Mouse (Mus musculus) lung, embryonic 15.5 days (tissue): ENCODE data around the gene Ccdc175. TPM values are rescaled to one million over a fixed set of nuclear protein-coding genes. Genes with fewer than 3 reads are reported as not detected.

Source experiments
- ATAC-seq: fragments of 200-750 bp; cut with Nextera tagmentation; 2 replicates; pipeline ENCODE4 v1.8.0; 2017; ENCODE audit warnings: moderate number of reproducible peaks, borderline replicate concordance; ENCODE audit not compliant: low FRiP score, low TSS enrichment; ENCODE audit errors: extremely low read depth
- H3K27ac ChIP-seq: fragments of 300-500 bp; sonication (generic); 2 replicates; pipeline ENCODE4 v1.5.1; 2015; ENCODE audit warnings: moderate library complexity, mild to moderate bottlenecking, inconsistent platforms
- H3K27me3 ChIP-seq: fragments of 300-500 bp; sonication (generic); 2 replicates; pipeline ENCODE4 v1.6.1; 2015; ENCODE audit warnings: inconsistent platforms
- H3K36me3 ChIP-seq: fragments of 300-500 bp; sonication (generic); 2 replicates; pipeline ENCODE4 v1.6.1; 2015; ENCODE audit warnings: inconsistent platforms
- H3K4me1 ChIP-seq: fragments of 300-500 bp; sonication (generic); 2 replicates; pipeline ENCODE4 v1.6.1; 2015; ENCODE audit warnings: inconsistent platforms
- H3K4me2 ChIP-seq: fragments of 300-500 bp; sonication (generic); 2 replicates; pipeline ENCODE4 v1.6.1; 2015; ENCODE audit warnings: inconsistent platforms, mild to moderate bottlenecking, moderate library complexity
- H3K4me3 ChIP-seq: fragments of 300-500 bp; sonication (generic); 2 replicates; pipeline ENCODE4 v1.5.1; 2015; ENCODE audit warnings: mild to moderate bottlenecking, inconsistent platforms
- H3K9ac ChIP-seq: fragments of 300-500 bp; sonication (generic); 2 replicates; pipeline ENCODE4 v1.6.1; 2015; ENCODE audit warnings: inconsistent platforms
- H3K9me3 ChIP-seq: fragments of 300-500 bp; sonication (generic); 2 replicates; pipeline ENCODE4 v1.6.1; 2016; ENCODE audit warnings: inconsistent platforms
- WGBS: fragments of 180-500 bp; shearing (Covaris S2); methylation state at CpG from one replicate; pipeline ENCODE4 v1.1.7; 2015; 5-methylcytosine and 5-hydroxymethylcytosine counted together
- polyA plus RNA-seq: library from polyadenylated mRNA; unstranded; fragments of >200 nt; fragmentation: Nextera tagmentation; extraction: Ambion mirVana; gene quantifications from 2 replicates; pipeline ENCODE4 v1.2.1, GENCODE M21; 2015

Gene Ccdc175
- polyA plus RNA-seq, 1 experiment from 2014 or later = not detected

GRCm38 (mm10) chr12:72197434-72197833, 12.6 kb upstream of the Ccdc175 start:
- no peaks in the 10 kb centered on the region for H3K9me3 ChIP-seq
- no peak overlapping the region for H3K27ac ChIP-seq
- H3K9ac ChIP-seq = no peak overlapping the region
- no peak overlapping the region for H3K4me2 ChIP-seq
- H3K27me3 ChIP-seq = no peaks in the 10 kb centered on the region
- H3K4me1 ChIP-seq = peaks cover 12% of the 10 kb centered on the region
- H3K4me3 ChIP-seq = no peak overlapping the region
- no peak for ATAC-seq
- no peaks in the 10 kb centered on the region for H3K36me3 ChIP-seq
- 52% methylated on average over 7 of the region's 7 CpGs for whole genome bisulfite sequencing

- no peak overlapping the region for H3K4me2 ChIP-seq
- no peaks in the 10 kb centered on the region for H3K9me3 ChIP-seq
- no peak overlapping the region for H3K9ac ChIP-seq
- WGBS = 71% methylated on average over 4 of the region's 4 CpGs
- H3K27me3 ChIP-seq = no peaks in the 10 kb centered on the region
- no peak overlapping the region for H3K27ac ChIP-seq
- no peak overlapping the region for H3K4me3 ChIP-seq
- no peaks in the 10 kb centered on the region for H3K36me3 ChIP-seq
- H3K4me1 ChIP-seq = no peaks in the 10 kb centered on the region
- ATAC-seq = no peak
These were observed 5.3 kb downstream of the Ccdc175 start for GRCm38 (mm10) chr12:72179561-72179960.

- 76% methylated on average over 3 of the region's 3 CpGs for WGBS
- no peaks in the 10 kb centered on the region for H3K27me3 ChIP-seq
- ATAC-seq = no peak
- no peaks in the 10 kb centered on the region for H3K9me3 ChIP-seq
- H3K27ac ChIP-seq = no peak overlapping the region
- H3K9ac ChIP-seq = no peak overlapping the region
- no peaks in the 10 kb centered on the region for H3K36me3 ChIP-seq
- H3K4me1 ChIP-seq = no peaks in the 10 kb centered on the region
- H3K4me3 ChIP-seq = no peak overlapping the region
- no peak overlapping the region for H3K4me2 ChIP-seq
These were observed 6.5 kb downstream of the Ccdc175 start for GRCm38 (mm10) chr12:72178322-72178721.

- H3K36me3 ChIP-seq = no peaks in the 10 kb centered on the region
- no peak overlapping the region for H3K4me3 ChIP-seq
- no peak overlapping the region for H3K4me2 ChIP-seq
- WGBS = 66% methylated on average over 4 of the region's 4 CpGs
- no peaks in the 10 kb centered on the region for H3K9me3 ChIP-seq
- no peaks in the 10 kb centered on the region for H3K27me3 ChIP-seq
- no peaks in the 10 kb centered on the region for H3K4me1 ChIP-seq
- no peak overlapping the region for H3K27ac ChIP-seq
- ATAC-seq = no peak
- H3K9ac ChIP-seq = no peak overlapping the region
These were observed 26.4 kb downstream of the Ccdc175 start for GRCm38 (mm10) chr12:72158421-72158820.

- Histone ChIP-seq H3K4me1 (no peaks in the 10 kb centered on the region), H3K27me3 (no peaks in the 10 kb centered on the region), H3K4me3 (no peak overlapping the region), H3K36me3 (no peaks in the 10 kb centered on the region), H3K27ac (no peak overlapping the region), H3K9me3 (no peaks in the 10 kb centered on the region), H3K9ac (no peak overlapping the region), H3K4me2 (no peak overlapping the region)
- WGBS = 85% methylated on average over 4 of the region's 4 CpGs
- no peak for ATAC-seq
These were observed 34.0 kb downstream of the Ccdc175 start for GRCm38 (mm10) chr12:72150786-72151185.

- Histone ChIP-seq H3K27me3 (no peaks in the 10 kb centered on the region), H3K4me1 (no peaks in the 10 kb centered on the region), H3K9me3 (no peaks in the 10 kb centered on the region), H3K4me2 (no peak overlapping the region), H3K36me3 (no peaks in the 10 kb centered on the region), H3K9ac (no peak overlapping the region), H3K4me3 (no peak overlapping the region), H3K27ac (no peak overlapping the region)
- 89% methylated on average over 10 of the region's 10 CpGs for WGBS
- no peak for ATAC-seq
These were observed 55.6 kb downstream of the Ccdc175 start for GRCm38 (mm10) chr12:72129203-72129602.

- Histone ChIP-seq H3K4me1 (no peaks in the 10 kb centered on the region), H3K27me3 (no peaks in the 10 kb centered on the region), H3K4me3 (no peak overlapping the region), H3K27ac (no peak overlapping the region), H3K4me2 (no peak overlapping the region), H3K9me3 (no peaks in the 10 kb centered on the region), H3K9ac (no peak overlapping the region), H3K36me3 (no peaks in the 10 kb centered on the region)
- ATAC-seq = no peak
- 69% methylated on average over 22 of the region's 23 CpGs for WGBS
These were observed 69.0 kb downstream of the Ccdc175 start for GRCm38 (mm10) chr12:72115686-72116345.

GRCm38 (mm10) chr12:72115126-72115525, 69.7 kb downstream of the Ccdc175 start:
- 72% methylated on average over 6 of the region's 6 CpGs for WGBS

GRCm38 (mm10) chr12:72104525-72105281, 80.1 kb downstream of the Ccdc175 start:
- Histone ChIP-seq H3K4me2 (peak overlapping the region; percentile 23; the same call in 1 of the 2 replicates), H3K4me1 (peaks cover 4% of the 10 kb centered on the region; the same call in 1 of the 2 replicates), H3K27ac (no peak overlapping the region), H3K9ac (no peak overlapping the region), H3K4me3 (no peak overlapping the region), H3K9me3 (no peaks in the 10 kb centered on the region), H3K27me3 (no peaks in the 10 kb centered on the region), H3K36me3 (peaks cover 12% of the 10 kb centered on the region; the same call in 1 of the 2 replicates)
- 21% methylated on average over 14 of the region's 14 CpGs for WGBS
- no peak for ATAC-seq

More at GRCm38 (mm10) chr12:72115126-72115525, 69.7 kb downstream of the Ccdc175 start:
- no peaks in the 10 kb centered on the region for H3K9me3 ChIP-seq
- no peak overlapping the region for H3K4me3 ChIP-seq
- H3K9ac ChIP-seq = no peak overlapping the region
- H3K27ac ChIP-seq = no peak overlapping the region
- H3K4me2 ChIP-seq = no peak overlapping the region
- H3K36me3 ChIP-seq = no peaks in the 10 kb centered on the region
- ATAC-seq = no peak
- H3K27me3 ChIP-seq = no peaks in the 10 kb centered on the region
- no peaks in the 10 kb centered on the region for H3K4me1 ChIP-seq

- Histone ChIP-seq H3K4me3 (no peak overlapping the region), H3K27me3 (no peaks in the 10 kb centered on the region), H3K9me3 (no peaks in the 10 kb centered on the region), H3K36me3 (peaks cover 12% of the 10 kb centered on the region; the same call in 1 of the 2 replicates), H3K4me2 (no peak overlapping the region), H3K9ac (no peak overlapping the region), H3K27ac (no peak overlapping the region), H3K4me1 (peaks cover 4% of the 10 kb centered on the region; the same call in 1 of the 2 replicates)
- ATAC-seq = no peak
- WGBS = 81% methylated on average over 5 of the region's 5 CpGs
These were observed 80.8 kb downstream of the Ccdc175 start for GRCm38 (mm10) chr12:72104027-72104426.

- Histone ChIP-seq H3K27me3 (no peaks in the 10 kb centered on the region), H3K9ac (no peak overlapping the region), H3K4me1 (peaks cover 4% of the 10 kb centered on the region; the same call in 1 of the 2 replicates), H3K36me3 (peaks cover 17% of the 10 kb centered on the region), H3K9me3 (no peaks in the 10 kb centered on the region), H3K27ac (no peak overlapping the region), H3K4me2 (no peak overlapping the region), H3K4me3 (no peak overlapping the region)
- no peak for ATAC-seq
- 73% methylated on average over 6 of the region's 6 CpGs for WGBS
These were observed 82.1 kb downstream of the Ccdc175 start for GRCm38 (mm10) chr12:72102776-72103175.

- Histone ChIP-seq H3K4me3 (no peak overlapping the region), H3K36me3 (peaks cover 62% of the 10 kb centered on the region), H3K27me3 (no peaks in the 10 kb centered on the region), H3K4me2 (no peak overlapping the region), H3K4me1 (no peaks in the 10 kb centered on the region), H3K9me3 (no peaks in the 10 kb centered on the region), H3K9ac (no peak overlapping the region), H3K27ac (no peak overlapping the region)
- 92% methylated on average over 8 of the region's 8 CpGs for WGBS
- ATAC-seq = no peak
These were observed 87.9 kb downstream of the Ccdc175 start for GRCm38 (mm10) chr12:72096966-72097365.
